In genomic region chr1:168455178-168455577, GRCm38 (mm10) we compare ENCODE assay signal across 25 mouse cellular contexts.
"Had no signal": no experiment of that assay in that cellular context is flagged by ENCODE, and none has a peak within 500 bp of the region (broad histone marks: within the 10 kb centered on the region; RNA-seq: fewer than 3 reads in every experiment).

No protein-coding gene starts in this region.

- H3K27ac ChIP-seq: kidney, embryonic 15.5 days; left cerebral cortex, adult 2 months; limb, embryonic 12.5 days; limb, embryonic 15.5 days; liver, embryonic 12.5 days; liver, embryonic 15.5 days; lung, embryonic 15.5 days; midbrain, embryonic 10.5 days; midbrain, embryonic 13.5 days; neural tube, embryonic 13.5 days; stomach, embryonic 15.5 days had no signal

- DNase-seq: kidney, postnatal 10 days; kidney, postnatal 36 days; layer of hippocampus, postnatal 36 days; left cerebral cortex, postnatal 4 days; lung, adult 18-20 months; lung, postnatal 10 days; lung, postnatal 36 days; right cerebral cortex, adult 18-20 months; right cerebral cortex, postnatal 14 days; spleen, adult 18-20 months; thymus, postnatal 36 days had no signal

- ATAC-seq: liver, embryonic 12.5 days; midbrain, embryonic 13.5 days; midbrain, embryonic 16.5 days had no signal

- H3K4me3 ChIP-seq: kidney, embryonic 15.5 days; left cerebral cortex, adult 2 months; limb, embryonic 12.5 days; limb, embryonic 15.5 days; liver, embryonic 12.5 days; liver, embryonic 15.5 days; lung, embryonic 15.5 days; megakaryocyte, embryonic 14.5 days; midbrain, embryonic 10.5 days; midbrain, embryonic 13.5 days; myocyte; neural tube, embryonic 13.5 days; stomach, embryonic 15.5 days had no signal
